Mouse (Mus musculus): ENCODE data around the gene Gm7137. TPM values are rescaled to one million over a fixed set of nuclear protein-coding genes. Genes with fewer than 3 reads are reported as not detected.
"Not testable (repeated sequence)": the region's sequence is repeated elsewhere in the genome, so short reads cannot be mapped to it uniquely, and the experiment has no call there.

Gm7137 gene
- total RNA-seq, 2 experiments from 2014 or later, result not detected

DNA sequence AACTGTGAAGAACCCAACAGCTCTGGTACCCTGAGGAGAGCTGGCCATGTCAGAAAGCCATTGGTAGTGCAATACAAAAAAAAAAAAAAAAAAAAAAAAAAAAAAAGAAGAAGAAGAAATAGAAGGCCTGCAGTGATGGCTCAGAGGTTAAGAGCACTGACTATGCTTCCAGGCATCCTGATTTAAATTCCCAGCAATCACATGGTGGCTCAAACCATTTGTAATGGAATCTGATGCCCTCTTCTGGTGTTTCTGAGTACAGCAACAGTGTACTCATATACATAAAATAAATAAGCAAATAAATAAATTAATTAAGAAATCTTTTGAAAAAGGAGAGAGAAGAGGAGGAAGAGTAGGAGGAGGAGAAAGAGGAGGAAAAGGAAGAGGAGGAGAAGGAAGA, 34.6 kb downstream of the Gm7137 start:
- intact Hi-C loops (cut with DNase I), result no loop called here
- DNase-seq, result no peak

DNA sequence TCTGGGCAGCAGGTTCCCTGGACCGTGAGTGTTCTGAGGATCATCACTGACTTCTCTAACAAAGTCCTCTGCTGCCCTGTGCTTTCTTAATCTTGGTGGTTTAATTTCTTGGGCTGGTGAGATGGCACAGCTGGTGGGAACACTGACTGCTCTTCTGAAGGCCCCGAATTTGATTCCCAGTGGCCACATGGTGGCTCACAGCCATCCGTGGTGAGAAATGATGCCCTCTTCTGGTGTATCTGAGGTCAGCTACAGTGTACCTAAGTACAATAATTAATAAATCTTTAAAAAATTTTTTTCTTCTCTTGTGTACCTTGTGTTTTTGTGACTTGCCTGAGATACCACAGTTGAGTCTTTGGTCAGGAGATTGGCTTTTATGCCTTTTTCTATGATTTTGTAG, 35.7 kb downstream of the Gm7137 start:
- DNase-seq; intact Hi-C loops (cut with DNase I): not testable (repeated sequence)

DNA sequence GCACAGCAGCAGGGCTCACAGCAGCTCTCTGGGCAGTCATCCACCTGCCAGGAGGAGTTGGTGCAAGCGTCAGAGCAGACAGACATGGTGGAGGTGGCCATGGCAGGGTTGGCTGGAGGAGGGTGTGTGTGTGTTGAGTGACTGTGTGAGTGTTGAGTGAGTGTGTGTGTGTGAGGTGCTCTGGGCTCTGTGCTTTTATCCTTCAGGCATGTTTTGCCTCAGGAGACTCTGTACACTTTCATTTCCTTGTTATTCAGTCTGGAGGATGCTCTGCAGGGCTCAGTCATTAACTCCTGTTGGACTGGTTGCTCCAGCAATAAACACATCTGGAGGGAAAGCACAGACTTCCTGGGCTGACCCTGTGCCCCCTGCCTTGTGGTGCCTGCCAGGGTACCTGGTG, 36.7 kb downstream of the Gm7137 start, which contains the start of gene Gm9736:
Gene Gm9736, minus strand, starts transcription at position 101 of the 400 bp plus-strand sequence.
- DNase-seq; intact Hi-C loops (cut with DNase I): not testable (repeated sequence)

DNA sequence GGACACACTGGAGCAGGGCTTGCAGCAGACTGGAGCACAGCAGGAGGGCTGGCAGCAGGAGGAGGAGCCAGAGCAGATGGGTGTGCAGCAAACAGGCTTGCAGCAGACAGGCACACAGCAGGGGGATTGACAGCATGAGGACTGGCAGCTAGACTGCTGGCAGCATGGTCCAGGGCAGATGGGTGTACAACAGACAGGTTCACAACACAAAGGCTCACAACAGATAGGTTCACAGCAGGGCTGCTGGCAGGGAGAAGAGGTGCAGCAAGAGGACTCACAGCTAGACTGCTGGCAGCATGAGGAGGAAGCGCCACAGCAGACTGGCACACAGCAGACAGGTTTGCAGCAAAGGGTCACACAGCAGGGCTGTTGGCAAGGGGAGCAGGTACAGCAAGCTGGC, 37.3 kb downstream of the Gm7137 start:
- DNase-seq; intact Hi-C loops (cut with DNase I): not testable (repeated sequence)

DNA sequence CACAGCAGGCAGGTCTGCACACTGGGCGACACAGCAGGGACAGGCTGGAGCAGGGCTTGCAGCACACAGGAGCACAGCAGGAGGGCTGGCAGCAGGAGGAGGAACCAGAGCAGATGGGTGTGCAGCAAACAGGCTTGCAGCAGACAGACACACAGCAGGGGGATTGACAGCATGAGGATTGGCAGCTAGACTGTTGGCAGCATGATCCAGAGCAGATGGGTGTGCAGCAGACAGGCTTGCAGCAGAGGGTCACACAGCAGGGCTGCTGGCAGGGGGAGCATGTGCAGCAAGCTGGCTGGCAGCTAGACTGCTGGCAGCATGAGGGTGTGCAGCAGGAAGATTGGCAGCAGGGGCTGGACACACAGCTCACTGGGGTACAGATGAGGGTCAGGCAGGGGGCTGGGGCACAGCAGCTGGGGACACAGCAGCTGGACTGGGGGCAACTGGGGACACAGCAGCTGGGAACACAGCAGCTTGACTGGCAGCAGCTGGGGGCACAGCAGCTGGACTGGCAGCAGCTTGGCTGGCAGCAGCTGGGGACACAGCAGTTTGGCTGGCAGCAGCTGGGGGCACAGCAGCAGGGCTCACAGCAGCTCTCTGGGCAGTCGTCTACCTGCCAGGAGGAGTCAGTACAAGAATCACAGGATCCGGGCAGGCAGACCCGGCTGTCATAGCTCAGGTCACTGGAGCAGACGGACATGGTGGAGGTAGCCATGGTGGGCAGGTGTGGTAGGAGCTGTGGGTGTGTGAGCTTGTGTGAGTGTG, 45.9 kb downstream of the Gm7137 start, which contains the start of gene Gm18596:
Gene Gm18596, minus strand, starts transcription at position 715 of the 765 bp plus-strand sequence.
- intact Hi-C loops (cut with DNase I); DNase-seq: not testable (repeated sequence)

DNA sequence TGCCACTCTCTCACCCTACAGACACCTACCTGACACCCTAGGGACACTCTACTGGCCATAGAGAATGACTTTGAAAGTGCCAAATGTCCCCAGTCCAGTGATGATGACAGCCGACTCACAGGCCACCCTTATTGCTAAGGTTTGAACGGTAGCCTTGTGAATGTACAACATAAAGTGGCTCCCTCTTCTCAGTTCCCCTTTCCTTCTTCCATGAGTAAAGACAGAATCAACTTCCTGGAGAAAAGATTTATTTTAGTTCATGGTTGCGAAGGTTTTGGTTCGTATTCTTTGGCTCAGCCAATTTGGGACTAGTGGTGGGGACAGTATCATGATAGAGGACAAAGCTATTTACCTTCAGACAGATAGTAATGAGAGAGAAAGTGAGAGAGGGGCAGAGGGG, 49.1 kb downstream of the Gm7137 start:
- intact Hi-C loops (cut with DNase I), result no loop called here
- no peak for DNase-seq

Other genes with a start within 250 kb of the Gm7137 start
- 100 to 1,000 TPM; 134 to 148 TPM for gene Pttg1ip, start 206.5 kb downstream of the Gm7137 start, total RNA-seq (2021)
- gene Sumo3, start 182.1 kb downstream of the Gm7137 start, total RNA-seq (2021), result 10 to 100 TPM; 68.3 to 79.2 TPM
- gene Gm49325, start 182.0 kb downstream of the Gm7137 start, total RNA-seq (2021), result 10 to 100 TPM; 12.2 to 13.5 TPM
- gene Ube2g2, start 165.9 kb downstream of the Gm7137 start, total RNA-seq (2021), result 10 to 100 TPM; 57.7 to 68.8 TPM
- not detected for gene Tspear, start 101.6 kb downstream of the Gm7137 start, total RNA-seq (2021)
- gene Gm19402, start 97.4 kb downstream of the Gm7137 start, total RNA-seq (2021), result not detected
- not detected for gene Gm9508, start 91.0 kb downstream of the Gm7137 start, total RNA-seq (2021)
- not detected for gene Gm10272, start 81.6 kb downstream of the Gm7137 start, total RNA-seq (2021)
- gene Gm10024, start 76.7 kb downstream of the Gm7137 start, total RNA-seq (2021), result not detected
- not detected for gene Gm10142, start 72.4 kb downstream of the Gm7137 start, total RNA-seq (2021)
- gene Krtap12-1, start 67.6 kb downstream of the Gm7137 start, total RNA-seq (2021), result not detected
- not detected for gene Gm10100, start 61.7 kb downstream of the Gm7137 start, total RNA-seq (2021)
- not detected for gene Gm18596, start 45.6 kb downstream of the Gm7137 start, total RNA-seq (2021)
- not detected for gene Gm9736, start 36.8 kb downstream of the Gm7137 start, total RNA-seq (2021)
- not detected for gene Gm3233, start 28.5 kb downstream of the Gm7137 start, total RNA-seq (2021)
- not detected for gene Gm3238, start 16.9 kb downstream of the Gm7137 start, total RNA-seq (2021)
- gene Gm7138, start 11.3 kb downstream of the Gm7137 start, total RNA-seq (2021), result not detected
- gene Gm3250, start 5.7 kb downstream of the Gm7137 start, total RNA-seq (2021), result not detected
- gene Gm9639, start 6.9 kb upstream of the Gm7137 start, total RNA-seq (2021), result not detected
- not detected for gene Gm19668, start 10.9 kb upstream of the Gm7137 start, total RNA-seq (2021)
- not detected for gene Gm9507, start 23.6 kb upstream of the Gm7137 start, total RNA-seq (2021)
- gene Gm2696, start 26.5 kb upstream of the Gm7137 start, total RNA-seq (2021), result not detected
- gene Krtap10-4, start 38.9 kb upstream of the Gm7137 start, total RNA-seq (2021), result not detected
- gene Krtap10-10, start 47.7 kb upstream of the Gm7137 start, total RNA-seq (2021), result not detected
- gene Gm36176, start 58.6 kb upstream of the Gm7137 start, total RNA-seq (2021), result not detected
- not detected for gene Gm10318, start 64.7 kb upstream of the Gm7137 start, total RNA-seq (2021)
- gene Gm3285, start 73.8 kb upstream of the Gm7137 start, total RNA-seq (2021), result not detected
- gene Lrrc3, start 114.3 kb upstream of the Gm7137 start, total RNA-seq (2021), result 1 to 10 TPM; 1.3 to 1.9 TPM
- under 1 TPM; 0.14 to 0.40 TPM for gene Trpm2, start 182.4 kb upstream of the Gm7137 start, total RNA-seq (2021)
- 1 to 10 TPM; 7.9 to 9.3 TPM for gene 1810043G02Rik, start 190.3 kb upstream of the Gm7137 start, total RNA-seq (2021)
- 100 to 1,000 TPM; 108 to 119 TPM for gene Pfkl, start 221.9 kb upstream of the Gm7137 start, total RNA-seq (2021)

Data from heart, postnatal 10 days (tissue).